Mouse (Mus musculus): ENCODE data around the gene Smco3. TPM values are rescaled to one million over a fixed set of nuclear protein-coding genes. Genes with fewer than 3 reads are reported as not detected.

Smco3 gene
- polyA plus RNA-seq, 1 experiment from 2014 or later, result not detected

DNA sequence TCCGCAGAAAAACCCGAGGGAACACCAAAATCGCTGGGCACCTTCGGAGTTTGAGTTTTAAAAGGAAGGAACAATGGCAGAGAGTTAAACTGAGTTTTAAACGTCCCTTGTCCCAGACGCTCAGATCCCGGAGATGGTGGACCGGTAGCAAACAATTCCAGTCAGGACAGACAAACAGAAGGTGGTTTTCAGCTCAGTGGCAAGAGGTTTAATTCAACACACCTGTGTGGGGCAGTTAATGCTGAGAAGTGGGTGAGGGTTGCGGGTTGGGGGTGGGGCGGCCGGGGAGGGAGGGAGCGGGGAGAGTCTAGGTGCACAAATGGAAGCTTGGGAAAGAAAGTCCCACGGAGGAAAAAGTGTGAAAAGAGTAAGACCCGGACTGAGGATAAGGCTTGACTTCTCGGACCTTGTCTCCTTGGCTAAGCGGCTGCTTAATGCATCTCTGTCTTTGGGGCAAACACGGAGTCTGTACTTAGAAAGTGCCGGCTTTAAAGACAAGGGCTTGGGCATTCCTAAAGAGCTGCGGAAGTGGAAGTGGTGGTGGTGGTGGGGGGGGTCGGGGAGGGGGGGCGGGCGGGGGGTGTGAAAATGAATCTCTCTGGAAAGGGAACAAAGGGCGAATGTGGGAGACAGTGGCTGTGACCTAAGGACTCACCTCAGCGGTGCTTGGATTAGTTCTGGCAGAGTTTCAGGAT is 41.3 kb downstream of the Smco3 start:
- WGBS (ENCODE audit: insufficient replicate concordance), result 1% methylated on average over 21 of the region's 24 CpGs
- peak overlapping the region; percentile 59 for H3K9ac ChIP-seq (replicated peaks)
- H3K4me1 ChIP-seq (ENCODE audit: insufficient read depth), result peaks cover 18% of the 10 kb centered on the region
- H3K27ac ChIP-seq (ENCODE audit: low read depth), result no peak overlapping the region
- no peaks in the 10 kb centered on the region for H3K9me3 ChIP-seq (ENCODE audit: low read length)
- no peak for TF ChIP-seq CTCF (IDR thresholded peaks at IDR 0.05; ENCODE audit: low read depth)
- no peaks in the 10 kb centered on the region for H3K27me3 ChIP-seq (ENCODE audit: insufficient read depth, low read length)
- H3K4me3 ChIP-seq (ENCODE audit: low read depth, low read length), result peak overlapping the region; percentile 51
- H3K36me3 ChIP-seq (replicated peaks; ENCODE audit: insufficient read depth, low read length), result no peaks in the 10 kb centered on the region
- peak; percentile 32 for DNase-seq
- H3K4me2 ChIP-seq (ENCODE audit: low read depth, low read length), result peak overlapping the region; percentile 77
- ATAC-seq, result no peak

DNA sequence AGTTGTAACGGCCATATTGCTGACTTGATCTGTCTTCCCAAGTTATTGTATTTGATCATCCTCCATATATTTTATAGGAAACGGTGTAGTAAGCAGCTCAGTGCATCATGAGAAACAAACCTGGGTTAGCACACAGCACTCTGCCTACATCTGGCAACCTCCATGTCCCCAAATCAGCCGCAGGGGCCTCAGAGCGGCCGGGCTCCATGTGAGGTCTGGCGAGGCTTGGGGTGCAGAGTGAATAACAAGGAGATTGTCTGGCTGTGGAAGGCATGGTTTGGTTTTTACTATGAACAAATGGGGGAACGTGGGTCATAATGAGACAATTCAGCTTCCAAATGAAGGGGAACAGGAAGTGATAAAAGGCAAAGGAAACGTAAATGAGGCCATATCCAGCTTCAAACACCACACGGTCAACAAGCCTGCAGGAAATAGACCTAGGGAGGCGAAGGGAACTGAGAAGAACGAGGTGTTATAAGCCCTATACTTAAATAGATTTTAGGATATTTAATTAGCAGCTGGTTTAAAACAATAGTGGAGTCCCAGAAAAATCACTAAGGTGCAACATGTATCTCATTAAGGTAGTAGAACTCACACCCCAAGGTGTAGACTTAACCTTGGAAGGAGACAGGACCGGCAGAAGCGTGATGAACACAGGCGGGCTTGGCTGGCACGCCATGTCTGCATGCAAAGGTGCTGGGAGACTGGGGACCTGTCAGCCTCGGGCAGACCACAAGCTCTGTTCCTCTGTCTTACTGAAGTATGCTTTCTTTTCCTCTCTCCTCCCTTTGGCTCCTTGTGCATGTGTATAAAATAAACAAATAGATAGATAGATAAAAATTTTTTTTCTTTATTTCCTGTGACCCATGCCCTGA is 42.1 kb downstream of the Smco3 start:
- Histone ChIP-seq H3K4me1 (ENCODE audit: insufficient read depth) (peaks cover 18% of the 10 kb centered on the region), H3K27ac (ENCODE audit: low read depth) (no peak overlapping the region), H3K4me2 (ENCODE audit: low read depth, low read length) (peak overlapping the region; percentile 77), H3K4me3 (ENCODE audit: low read depth, low read length) (peak overlapping the region; percentile 51), H3K9me3 (ENCODE audit: low read length) (no peaks in the 10 kb centered on the region), H3K27me3 (ENCODE audit: insufficient read depth, low read length) (no peaks in the 10 kb centered on the region), H3K9ac (replicated peaks) (peak overlapping the region; percentile 59; the same call in 1 of the 2 replicates), H3K36me3 (replicated peaks; ENCODE audit: insufficient read depth, low read length) (no peaks in the 10 kb centered on the region)
- ATAC-seq (no peak), DNase-seq (no peak)
- 26% methylated on average over 16 of the region's 16 CpGs for WGBS (ENCODE audit: insufficient replicate concordance)
- TF ChIP-seq CTCF (IDR thresholded peaks at IDR 0.05; ENCODE audit: low read depth) (no peak), EP300 (IDR thresholded peaks at IDR 0.05; ENCODE audit: low read depth) (no peak)

DNA sequence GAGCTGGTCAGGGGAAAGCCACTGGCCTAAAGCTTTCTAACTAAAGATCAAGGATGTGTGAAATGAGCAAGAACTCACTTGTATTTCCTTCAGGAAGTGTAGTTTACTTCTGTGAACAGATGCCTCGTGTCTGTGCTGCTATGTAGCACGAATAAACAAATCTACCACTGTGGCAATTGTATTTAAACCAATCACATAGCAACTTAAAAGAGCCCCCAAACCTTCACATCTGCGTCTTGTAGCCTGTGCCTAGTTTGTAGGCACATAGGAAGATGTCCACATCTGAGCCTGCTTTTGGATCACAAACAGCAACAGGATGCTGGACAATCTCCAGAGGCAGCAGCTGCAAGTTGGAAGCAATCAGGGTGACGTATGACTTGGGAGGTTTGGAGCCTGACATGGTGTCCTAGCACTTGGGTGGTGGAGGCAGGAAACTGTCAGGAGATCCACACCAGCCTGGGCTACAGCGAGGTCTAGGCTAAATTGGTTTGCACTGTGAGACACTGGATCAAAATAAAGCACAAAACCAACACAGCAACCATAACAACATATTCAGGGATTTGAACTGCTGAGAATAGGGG is 45.8 kb downstream of the Smco3 start:
- Histone ChIP-seq H3K9me3 (ENCODE audit: low read length) (no peaks in the 10 kb centered on the region), H3K4me2 (ENCODE audit: low read depth, low read length) (no peak overlapping the region), H3K27ac (ENCODE audit: low read depth) (0 out of 2 replicates have a peak overlapping the region, but pooled peaks have one; percentile 11), H3K4me3 (ENCODE audit: low read depth, low read length) (no peak overlapping the region), H3K36me3 (replicated peaks; ENCODE audit: insufficient read depth, low read length) (no peaks in the 10 kb centered on the region), H3K27me3 (ENCODE audit: insufficient read depth, low read length) (no peaks in the 10 kb centered on the region), H3K9ac (replicated peaks) (no peak overlapping the region), H3K4me1 (ENCODE audit: insufficient read depth) (peaks cover 13% of the 10 kb centered on the region)
- DNase-seq, result no peak
- no peak for ATAC-seq
- 54% methylated on average over 5 of the region's 5 CpGs for WGBS (ENCODE audit: insufficient replicate concordance)
- no peak for TF ChIP-seq EP300 (IDR thresholded peaks at IDR 0.05; ENCODE audit: low read depth)
- TF ChIP-seq CTCF (IDR thresholded peaks at IDR 0.05; ENCODE audit: low read depth), result no peak

DNA sequence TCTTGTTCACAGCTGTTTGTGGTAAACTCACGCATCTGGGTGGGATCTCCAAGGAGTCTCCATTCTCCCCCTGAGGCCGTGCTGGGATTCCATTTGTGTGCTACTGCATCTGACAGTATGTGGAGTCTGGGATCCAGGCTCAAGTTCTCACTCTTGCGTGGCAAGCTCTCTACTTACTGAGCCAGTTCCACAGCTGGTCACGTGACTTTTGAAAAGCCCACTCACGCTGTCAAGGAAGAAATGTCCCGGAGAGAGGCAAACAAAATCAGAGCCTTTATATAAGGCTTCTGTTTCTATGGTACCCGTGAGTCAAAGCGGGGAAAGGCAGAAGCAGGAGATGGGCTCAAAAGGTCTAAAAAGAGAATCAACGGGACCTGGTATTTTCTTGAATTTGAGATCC is 52.5 kb downstream of the Smco3 start:
- Histone ChIP-seq H3K4me2 (ENCODE audit: low read depth, low read length) (no peak overlapping the region), H3K4me3 (ENCODE audit: low read depth, low read length) (no peak overlapping the region), H3K9me3 (ENCODE audit: low read length) (no peaks in the 10 kb centered on the region), H3K4me1 (ENCODE audit: insufficient read depth) (no peaks in the 10 kb centered on the region), H3K36me3 (replicated peaks; ENCODE audit: insufficient read depth, low read length) (no peaks in the 10 kb centered on the region), H3K27me3 (ENCODE audit: insufficient read depth, low read length) (no peaks in the 10 kb centered on the region), H3K27ac (ENCODE audit: low read depth) (no peak overlapping the region), H3K9ac (replicated peaks) (no peak overlapping the region)
- no peak for ATAC-seq
- WGBS (ENCODE audit: insufficient replicate concordance), result 77% methylated on average over 9 of the region's 9 CpGs
- DNase-seq, result no peak
- TF ChIP-seq EP300 (IDR thresholded peaks at IDR 0.05; ENCODE audit: low read depth), result no peak

DNA sequence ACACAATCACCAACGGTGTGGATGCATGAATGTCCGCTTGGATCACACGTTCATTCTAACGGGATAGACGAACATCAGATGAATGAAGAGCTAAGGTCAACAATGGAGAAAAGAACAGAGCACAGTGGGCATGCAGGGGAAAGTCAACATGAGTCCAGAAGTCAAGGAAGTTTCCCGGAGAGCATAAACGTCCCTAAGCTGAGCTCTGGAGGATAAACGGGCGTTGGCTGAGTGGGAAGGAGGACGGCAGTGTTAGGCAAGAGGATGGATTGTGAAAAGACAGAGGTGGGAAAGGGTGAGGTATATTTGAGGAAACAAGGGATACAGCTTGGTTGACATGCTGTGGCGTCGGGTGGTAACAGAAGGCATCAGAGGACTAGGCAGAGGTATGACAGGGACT is 53.1 kb downstream of the Smco3 start:
- Histone ChIP-seq H3K4me3 (ENCODE audit: low read depth, low read length) (no peak overlapping the region), H3K4me1 (ENCODE audit: insufficient read depth) (no peaks in the 10 kb centered on the region), H3K9ac (replicated peaks) (no peak overlapping the region), H3K4me2 (ENCODE audit: low read depth, low read length) (no peak overlapping the region), H3K36me3 (replicated peaks; ENCODE audit: insufficient read depth, low read length) (no peaks in the 10 kb centered on the region), H3K27me3 (ENCODE audit: insufficient read depth, low read length) (no peaks in the 10 kb centered on the region), H3K27ac (ENCODE audit: low read depth) (no peak overlapping the region), H3K9me3 (ENCODE audit: low read length) (no peaks in the 10 kb centered on the region)
- no peak for TF ChIP-seq CTCF (IDR thresholded peaks at IDR 0.05; ENCODE audit: low read depth)
- TF ChIP-seq EP300 (IDR thresholded peaks at IDR 0.05; ENCODE audit: low read depth), result no peak
- ATAC-seq (no peak), DNase-seq (no peak)
- 76% methylated on average over 12 of the region's 12 CpGs for whole genome bisulfite sequencing (ENCODE audit: insufficient replicate concordance)

- 74% methylated on average over 20 of the region's 20 CpGs for WGBS (ENCODE audit: insufficient replicate concordance)
- peak within 1 kb of the TSS; percentile 29 for H3K4me2 ChIP-seq (ENCODE audit: low read depth, low read length)
- H3K9me3 ChIP-seq (ENCODE audit: low read length), result no peaks in the 10 kb centered on the region
- no peak within 1 kb of the TSS for H3K9ac ChIP-seq (replicated peaks)
- H3K27me3 ChIP-seq (ENCODE audit: insufficient read depth, low read length), result no peaks in the 10 kb centered on the region
- no peak for TF ChIP-seq CTCF (IDR thresholded peaks at IDR 0.05; ENCODE audit: low read depth)
- TF ChIP-seq EP300 (IDR thresholded peaks at IDR 0.05; ENCODE audit: low read depth), result no peak
- H3K36me3 ChIP-seq (replicated peaks; ENCODE audit: insufficient read depth, low read length), result no peaks in the 10 kb centered on the region
- no peak within 1 kb of the TSS for H3K27ac ChIP-seq (ENCODE audit: low read depth)
- DNase-seq (no peak), ATAC-seq (peak; percentile 89)
- H3K4me3 ChIP-seq (ENCODE audit: low read depth, low read length), result no peak within 1 kb of the TSS
- no peaks in the 10 kb centered on the region; the same call in 1 of the 2 replicates for H3K4me1 ChIP-seq (ENCODE audit: insufficient read depth)
Measured at GRCm38 (mm10) chr6:136781377-136781986, 53.8 kb downstream of the Smco3 start, which contains the start of gene Gucy2c. Gene Gucy2c (minus strand): TSS chr6:136781765.

Small RNAs within 50 kb of the gene (microRNA-seq; reads per million reads assigned to microRNA genes)
- not detected for gene Gm44364

Other genes starting within 250 kb of the Smco3 start
- gene Plbd1, start 173.5 kb downstream of the Smco3 start, polyA plus RNA-seq (2015; fragmentation: Nextera tagmentation; extraction: Ambion mirVana), result 30.7 and 31.3 TPM in 2 replicates
- gene Gucy2c, start 53.7 kb downstream of the Smco3 start, polyA plus RNA-seq (2015; fragmentation: Nextera tagmentation; extraction: Ambion mirVana), result 0.57 and 0.99 TPM in 2 replicates
- 1.1 and 1.4 TPM in 2 replicates for gene Hist4h4, start 31.0 kb downstream of the Smco3 start, polyA plus RNA-seq (2015; fragmentation: Nextera tagmentation; extraction: Ambion mirVana)
- gene H2afj, start 27.2 kb downstream of the Smco3 start, polyA plus RNA-seq (2015; fragmentation: Nextera tagmentation; extraction: Ambion mirVana), result 147 and 152 TPM in 2 replicates
- 0.44 and 0.99 TPM in 2 replicates for gene BC049715, start 7.8 kb downstream of the Smco3 start, polyA plus RNA-seq (2015; fragmentation: Nextera tagmentation; extraction: Ambion mirVana)
- gene Wbp11, start 7.2 kb downstream of the Smco3 start, polyA plus RNA-seq (2015; fragmentation: Nextera tagmentation; extraction: Ambion mirVana), result 32.8 and 33.8 TPM in 2 replicates
- 10.6 and 11.1 TPM in 2 replicates for gene Art4, start 22.3 kb upstream of the Smco3 start, polyA plus RNA-seq (2015; fragmentation: Nextera tagmentation; extraction: Ambion mirVana)
- gene Mgp, start 40.4 kb upstream of the Smco3 start, polyA plus RNA-seq (2015; fragmentation: Nextera tagmentation; extraction: Ambion mirVana), result 4.5 and 6.2 TPM in 2 replicates
- 0.40 and 0.42 TPM in 2 replicates for gene Erp27, start 86.7 kb upstream of the Smco3 start, polyA plus RNA-seq (2015; fragmentation: Nextera tagmentation; extraction: Ambion mirVana)
- gene Pde6h, start 88.4 kb upstream of the Smco3 start, polyA plus RNA-seq (2015; fragmentation: Nextera tagmentation; extraction: Ambion mirVana), result 0.34 and 0.77 TPM in 2 replicates
- 190 and 192 TPM in 2 replicates for gene Arhgdib, start 106.4 kb upstream of the Smco3 start, polyA plus RNA-seq (2015; fragmentation: Nextera tagmentation; extraction: Ambion mirVana)

Measured in liver, postnatal 0 days (tissue).